Mouse (Mus musculus): ENCODE measurements around the gene Mcf2l. TPM values are rescaled to one million over a fixed set of nuclear protein-coding genes. Genes with fewer than 3 reads are reported as not detected.

Mcf2l gene
- polyA plus RNA-seq, 1 experiment from 2014 or later, result 1.2 TPM

- 66% methylated on average over 16 of the region's 16 CpGs for WGBS (ENCODE audit: insufficient replicate concordance)
- no peak for DNase-seq
- Histone ChIP-seq H3K27me3 (ENCODE audit: insufficient read depth, low read length) (peaks cover 32% of the 10 kb centered on the region), H3K9me3 (ENCODE audit: low read length) (no peaks in the 10 kb centered on the region), H3K9ac (replicated peaks) (no peak overlapping the region), H3K27ac (ENCODE audit: low read depth) (no peak overlapping the region), H3K36me3 (replicated peaks; ENCODE audit: insufficient read depth, low read length) (no peaks in the 10 kb centered on the region), H3K4me2 (ENCODE audit: low read depth, low read length) (no peak overlapping the region), H3K4me1 (ENCODE audit: insufficient read depth) (no peaks in the 10 kb centered on the region), H3K4me3 (ENCODE audit: low read depth, low read length) (no peak overlapping the region)
- ATAC-seq, result no peak
- TF ChIP-seq EP300 (IDR thresholded peaks at IDR 0.05; ENCODE audit: low read depth), result no peak
Measured at GRCm38 (mm10) chr8:12916156-12916900, 42.7 kb downstream of the Mcf2l start.

GRCm38 (mm10) chr8:12917029-12917428 lies 43.4 kb downstream of the Mcf2l start:
- H3K4me3 ChIP-seq (ENCODE audit: low read depth, low read length), result no peak overlapping the region
- H3K9me3 ChIP-seq (ENCODE audit: low read length), result no peaks in the 10 kb centered on the region
- TF ChIP-seq CTCF (IDR thresholded peaks at IDR 0.05; ENCODE audit: low read depth) (no peak), EP300 (IDR thresholded peaks at IDR 0.05; ENCODE audit: low read depth) (no peak)
- no peak overlapping the region for H3K9ac ChIP-seq (replicated peaks)
- ATAC-seq, result no peak
- H3K4me1 ChIP-seq (ENCODE audit: insufficient read depth), result no peaks in the 10 kb centered on the region
- H3K4me2 ChIP-seq (ENCODE audit: low read depth, low read length), result no peak overlapping the region
- H3K36me3 ChIP-seq (replicated peaks; ENCODE audit: insufficient read depth, low read length), result no peaks in the 10 kb centered on the region
- DNase-seq, result no peak
- peaks cover 32% of the 10 kb centered on the region for H3K27me3 ChIP-seq (ENCODE audit: insufficient read depth, low read length)
- H3K27ac ChIP-seq (ENCODE audit: low read depth), result no peak overlapping the region
- WGBS (ENCODE audit: insufficient replicate concordance), result 71% methylated on average over 3 of the region's 3 CpGs

- Histone ChIP-seq H3K27ac (ENCODE audit: low read depth) (no peak overlapping the region), H3K9ac (replicated peaks) (no peak overlapping the region), H3K4me2 (ENCODE audit: low read depth, low read length) (no peak overlapping the region), H3K36me3 (replicated peaks; ENCODE audit: insufficient read depth, low read length) (no peaks in the 10 kb centered on the region), H3K9me3 (ENCODE audit: low read length) (no peaks in the 10 kb centered on the region), H3K4me3 (ENCODE audit: low read depth, low read length) (no peak overlapping the region), H3K4me1 (ENCODE audit: insufficient read depth) (no peaks in the 10 kb centered on the region), H3K27me3 (ENCODE audit: insufficient read depth, low read length) (peaks cover 33% of the 10 kb centered on the region)
- ATAC-seq (no peak), DNase-seq (no peak)
- no peak for TF ChIP-seq CTCF (IDR thresholded peaks at IDR 0.05; ENCODE audit: low read depth)
- TF ChIP-seq EP300 (IDR thresholded peaks at IDR 0.05; ENCODE audit: low read depth), result no peak
- 57% methylated on average over 4 of the region's 4 CpGs for WGBS (ENCODE audit: insufficient replicate concordance)
Measured at GRCm38 (mm10) chr8:12917831-12918230, 44.2 kb downstream of the Mcf2l start.

- Histone ChIP-seq H3K4me3 (ENCODE audit: low read depth, low read length) (no peak overlapping the region), H3K27ac (ENCODE audit: low read depth) (no peak overlapping the region), H3K27me3 (ENCODE audit: insufficient read depth, low read length) (peaks cover 21% of the 10 kb centered on the region), H3K4me2 (ENCODE audit: low read depth, low read length) (no peak overlapping the region), H3K4me1 (ENCODE audit: insufficient read depth) (no peaks in the 10 kb centered on the region), H3K9me3 (ENCODE audit: low read length) (no peaks in the 10 kb centered on the region), H3K36me3 (replicated peaks; ENCODE audit: insufficient read depth, low read length) (no peaks in the 10 kb centered on the region), H3K9ac (replicated peaks) (no peak overlapping the region)
- ATAC-seq (no peak), DNase-seq (no peak)
- TF ChIP-seq CTCF (IDR thresholded peaks at IDR 0.05; ENCODE audit: low read depth), result no peak
- WGBS (ENCODE audit: insufficient replicate concordance), result 69% methylated on average over 4 of the region's 4 CpGs
Measured at GRCm38 (mm10) chr8:12920599-12920998, 47.0 kb downstream of the Mcf2l start.

- WGBS (ENCODE audit: insufficient replicate concordance), result 69% methylated on average over 8 of the region's 8 CpGs
Measured at GRCm38 (mm10) chr8:12925051-12925450, 51.4 kb downstream of the Mcf2l start.

GRCm38 (mm10) chr8:12925941-12926381 lies 52.4 kb downstream of the Mcf2l start:
- no peak for DNase-seq
- 43% methylated on average over 13 of the region's 13 CpGs for whole genome bisulfite sequencing (ENCODE audit: insufficient replicate concordance)
- ATAC-seq, result no peak

More at GRCm38 (mm10) chr8:12925051-12925450, 51.4 kb downstream of the Mcf2l start:
- no peak for DNase-seq
- no peaks in the 10 kb centered on the region for H3K36me3 ChIP-seq (replicated peaks; ENCODE audit: insufficient read depth, low read length)
- peaks cover 29% of the 10 kb centered on the region; the same call in 1 of the 2 replicates for H3K27me3 ChIP-seq (ENCODE audit: insufficient read depth, low read length)
- H3K4me2 ChIP-seq (ENCODE audit: low read depth, low read length), result no peak overlapping the region
- no peak overlapping the region for H3K9ac ChIP-seq (replicated peaks)
- no peaks in the 10 kb centered on the region for H3K9me3 ChIP-seq (ENCODE audit: low read length)
- H3K27ac ChIP-seq (ENCODE audit: low read depth), result no peak overlapping the region
- no peak for ATAC-seq
- TF ChIP-seq EP300 (IDR thresholded peaks at IDR 0.05; ENCODE audit: low read depth), result no peak
- no peak for TF ChIP-seq CTCF (IDR thresholded peaks at IDR 0.05; ENCODE audit: low read depth)
- H3K4me1 ChIP-seq (ENCODE audit: insufficient read depth), result no peaks in the 10 kb centered on the region
- no peak overlapping the region for H3K4me3 ChIP-seq (ENCODE audit: low read depth, low read length)

More at GRCm38 (mm10) chr8:12925941-12926381, 52.4 kb downstream of the Mcf2l start:
- H3K4me3 ChIP-seq (ENCODE audit: low read depth, low read length), result no peak overlapping the region
- peaks cover 29% of the 10 kb centered on the region; the same call in 1 of the 2 replicates for H3K27me3 ChIP-seq (ENCODE audit: insufficient read depth, low read length)
- no peaks in the 10 kb centered on the region for H3K4me1 ChIP-seq (ENCODE audit: insufficient read depth)
- H3K9ac ChIP-seq (replicated peaks), result no peak overlapping the region
- no peak overlapping the region for H3K4me2 ChIP-seq (ENCODE audit: low read depth, low read length)
- TF ChIP-seq CTCF (IDR thresholded peaks at IDR 0.05; ENCODE audit: low read depth) (no peak), EP300 (IDR thresholded peaks at IDR 0.05; ENCODE audit: low read depth) (no peak)
- H3K27ac ChIP-seq (ENCODE audit: low read depth), result no peak overlapping the region
- no peaks in the 10 kb centered on the region for H3K9me3 ChIP-seq (ENCODE audit: low read length)
- no peaks in the 10 kb centered on the region for H3K36me3 ChIP-seq (replicated peaks; ENCODE audit: insufficient read depth, low read length)
